Mouse (Mus musculus): ENCODE results near the gene Spink4.

- no peak for TF ChIP-seq POLR2A (IDR thresholded peaks at IDR 0.05; ENCODE audit: insufficient read length, low read depth)
- no peak for TF ChIP-seq POLR2AphosphoS2 (IDR thresholded peaks at IDR 0.05; ENCODE audit: insufficient read length, low read depth)
Measured at GRCm38 (mm10) chr4:40914287-40914867, 5.5 kb upstream of the Spink4 start.

Data from myocyte (in vitro differentiated cells).